Mouse (Mus musculus): ENCODE data around the gene Ccn5.

DNA sequence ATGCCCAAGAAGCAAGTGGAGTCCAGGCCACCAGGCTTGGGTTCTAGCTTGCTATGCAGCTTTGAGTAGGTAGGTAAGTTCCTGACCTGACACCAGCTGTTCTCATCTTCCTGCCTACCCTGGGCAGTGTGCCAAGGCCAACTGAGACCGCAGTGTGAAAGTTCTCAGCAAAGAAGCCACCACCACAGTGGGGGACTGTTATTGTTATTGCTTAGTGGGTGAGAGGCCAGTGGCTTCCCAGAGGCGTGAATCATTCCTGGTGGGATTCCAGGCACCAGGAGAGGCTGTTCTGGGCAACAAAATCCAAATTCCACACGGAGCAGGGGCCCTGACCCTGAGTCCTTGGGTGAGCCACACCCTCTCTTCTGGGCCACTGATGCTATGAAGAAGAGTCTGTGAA, 19.8 kb upstream of the Ccn5 start:
- TF ChIP-seq CTCF (IDR thresholded peaks at IDR 0.05; ENCODE audit: insufficient read depth, low read length) (no peak), POLR2A (IDR thresholded peaks at IDR 0.05; ENCODE audit: borderline replicate concordance, extremely low read depth, low read depth, low read length) (no peak)

Data from lung, adult 2 months (tissue).